Mouse (Mus musculus) adrenal gland, postnatal 36 days (tissue): ENCODE measurements around the gene Dlx4. TPM values are rescaled to one million over a fixed set of nuclear protein-coding genes. Genes with fewer than 3 reads are reported as not detected.

Source experiments
- DNase-seq, 2 experiments: peaks; one replicate each; pipeline ENCODE4 v3.0.0; 2021; ENCODE audit warnings: mixed read lengths in 1 of 2
- total RNA-seq, 2 experiments: library from RNA; stranded (reverse); gene quantifications; 2 replicates each; pipeline ENCODE4 v1.2.3; 2021

The Dlx4 gene
- total RNA-seq, 2 experiments from 2014 or later: not detected

DNA sequence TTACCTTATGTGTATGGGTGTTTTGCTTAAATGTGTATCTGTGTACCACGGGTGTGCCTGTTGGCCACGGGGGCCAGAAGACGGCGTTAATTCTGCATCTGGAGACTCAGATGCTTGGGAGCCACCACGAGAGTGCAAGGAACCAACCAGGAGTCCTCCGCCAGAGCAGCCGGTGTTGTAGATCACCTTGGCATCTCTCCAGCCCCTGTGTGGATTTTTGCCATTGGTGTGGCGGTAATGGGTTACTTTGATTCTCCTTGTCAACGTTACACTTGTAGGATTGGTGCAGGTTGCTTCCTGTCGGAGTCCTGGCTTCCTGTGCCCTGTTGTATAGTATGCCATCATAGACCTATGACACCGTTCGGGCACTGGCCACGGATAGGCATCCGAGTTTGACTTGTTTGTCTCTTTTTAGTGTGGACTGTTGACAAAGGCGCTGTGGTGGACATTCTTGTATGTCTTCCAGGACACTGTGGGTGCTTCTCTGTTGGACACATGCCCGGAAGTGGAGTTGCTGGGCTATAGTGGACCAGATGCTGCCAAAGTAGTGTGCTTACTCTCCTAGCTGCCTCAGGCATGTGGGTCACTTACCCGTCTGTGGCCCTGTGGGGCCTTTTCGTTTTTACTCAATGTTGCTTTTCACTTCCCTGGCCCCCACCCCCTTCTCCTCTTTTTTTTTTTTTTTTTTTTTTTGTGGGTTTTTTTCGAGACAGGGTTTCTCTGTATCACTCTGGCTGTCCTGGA is 43.7 kb downstream of the Dlx4 start:
- DNase-seq: no peak

GRCm38 (mm10) chr11:95101071-95101788 is 44.8 kb downstream of the Dlx4 start:
- DNase-seq: no peak

GRCm38 (mm10) chr11:95100393-95100792 is 45.7 kb downstream of the Dlx4 start:
- DNase-seq: no peak

DNA sequence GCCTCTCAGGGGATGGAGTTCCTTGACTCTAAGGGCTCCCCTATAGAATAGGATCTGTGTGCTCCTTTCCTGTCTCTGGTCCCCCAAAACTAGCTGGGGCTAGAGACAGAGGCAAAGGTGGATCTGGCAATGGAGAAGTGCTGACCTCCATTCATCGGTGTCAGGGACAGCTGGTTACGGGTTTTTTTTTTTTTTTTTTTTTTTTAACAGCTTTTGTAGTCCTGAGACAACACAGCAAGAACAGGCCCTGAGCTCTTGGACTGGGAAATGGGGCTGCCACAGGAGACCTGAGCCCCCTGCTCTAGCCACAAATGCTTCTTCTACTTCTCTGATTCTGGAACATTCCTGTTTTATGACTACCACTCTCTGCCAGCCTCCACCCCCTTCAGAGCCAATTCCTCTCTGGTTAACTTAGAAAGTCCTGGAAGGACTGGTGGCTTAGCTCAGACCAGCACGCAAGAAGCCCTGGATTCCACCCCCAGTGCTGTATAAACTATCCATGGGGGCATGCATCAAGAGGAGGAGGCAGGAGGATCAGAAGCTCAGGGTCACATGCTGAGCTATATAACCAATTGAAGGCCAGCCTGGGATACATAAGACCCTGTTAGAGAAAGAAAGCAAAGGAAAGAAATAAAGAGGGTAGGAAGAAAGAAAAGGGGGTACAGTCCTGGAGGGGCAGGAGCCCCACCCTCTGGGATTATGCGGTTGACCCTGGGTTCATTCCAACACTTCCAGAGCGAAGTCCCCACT is 47.5 kb downstream of the Dlx4 start:
- DNase-seq: no peak

- no peak for DNase-seq
Observed at GRCm38 (mm10) chr11:95097889-95098288, 48.2 kb downstream of the Dlx4 start.

GRCm38 (mm10) chr11:95096608-95097373 is 49.3 kb downstream of the Dlx4 start:
- DNase-seq: peak; percentile 48 to 65

GRCm38 (mm10) chr11:95095596-95095995 is 50.5 kb downstream of the Dlx4 start:
- peak; percentile 49 to 55 for DNase-seq

DNA sequence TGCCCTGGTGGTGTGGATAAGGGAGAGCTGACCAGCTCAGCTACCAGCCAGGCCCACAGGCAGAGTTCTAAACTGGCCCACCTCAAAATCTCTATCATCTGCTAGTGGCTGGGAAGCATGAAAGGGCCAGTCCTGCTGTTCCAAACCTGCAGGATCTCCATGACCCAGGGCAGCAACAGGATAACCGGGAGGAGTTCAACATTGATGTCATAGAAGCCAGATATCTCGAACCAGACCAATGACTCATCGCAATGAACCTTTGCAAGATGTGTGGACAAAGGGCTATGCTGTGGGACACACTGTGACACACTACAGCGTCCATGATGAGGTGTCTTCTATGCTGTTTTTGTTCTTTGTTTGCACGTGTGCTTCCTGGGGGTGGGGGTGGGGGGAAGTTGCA is 53.0 kb downstream of the Dlx4 start:
- DNase-seq: no peak

Other genes starting within 250 kb of the Dlx4 start
- 100 to 1,000 TPM; 111 to 222 TPM for gene Col1a1, start 210.0 kb downstream of the Dlx4 start, total RNA-seq
- not detected for gene Hils1, start 178.7 kb downstream of the Dlx4 start, total RNA-seq
- gene Sgca, start 169.9 kb downstream of the Dlx4 start, total RNA-seq: not detected
- gene Ppp1r9b, start 155.2 kb downstream of the Dlx4 start, total RNA-seq: 100 to 1,000 TPM; 119 to 120 TPM
- 1 to 10 TPM; 3.2 to 3.4 TPM for gene Samd14, start 136.4 kb downstream of the Dlx4 start, total RNA-seq
- gene Pdk2, start 104.9 kb downstream of the Dlx4 start, total RNA-seq: 100 to 1,000 TPM in 1 of 2 experiments, 10 to 100 TPM in 1; 70.0 to 103 TPM
- 10 to 100 TPM; 38.0 to 56.7 TPM for gene Itga3, start 69.5 kb downstream of the Dlx4 start, total RNA-seq
- gene Dlx3, start 26.1 kb downstream of the Dlx4 start, total RNA-seq: not detected
- not detected for gene Tac4, start 115.3 kb upstream of the Dlx4 start, total RNA-seq
- 10 to 100 TPM; 48.5 to 51.9 TPM for gene Kat7, start 164.0 kb upstream of the Dlx4 start, total RNA-seq
- 10 to 100 TPM; 13.7 to 15.4 TPM for gene Fam117a, start 190.8 kb upstream of the Dlx4 start, total RNA-seq
- 10 to 100 TPM; 70.3 to 75.0 TPM for gene Slc35b1, start 238.4 kb upstream of the Dlx4 start, total RNA-seq